Mouse (Mus musculus) liver, embryonic 15.5 days (tissue): ENCODE results near the gene Vav2. TPM values are rescaled to one million over a fixed set of nuclear protein-coding genes. Genes with fewer than 3 reads are reported as not detected.

Experiments used
- ATAC-seq: fragments of 200-750 bp; cut with Nextera tagmentation; 2 replicates; pipeline ENCODE4 v1.8.0; 2017; ENCODE audit warnings: moderate number of reproducible peaks, mild to moderate bottlenecking, moderate library complexity; ENCODE audit not compliant: insufficient read depth
- H3K27ac ChIP-seq: fragments of 300-500 bp; sonication (generic); replicated peaks from 2 replicates; pipeline ENCODE4 v1.5.1; 2015; ENCODE audit warnings: mild to moderate bottlenecking, inconsistent platforms
- H3K27me3 ChIP-seq: fragments of 300-500 bp; sonication (generic); 2 replicates; pipeline ENCODE4 v1.6.1; 2015; ENCODE audit warnings: mild to moderate bottlenecking, inconsistent platforms
- H3K36me3 ChIP-seq: fragments of 300-500 bp; sonication (generic); replicated peaks from 2 replicates; pipeline ENCODE4 v1.6.1; 2015; ENCODE audit warnings: moderate library complexity, mild to moderate bottlenecking, inconsistent platforms
- H3K4me1 ChIP-seq: fragments of 300-500 bp; sonication (generic); replicated peaks from 2 replicates; pipeline ENCODE4 v1.6.1; 2015; ENCODE audit warnings: inconsistent platforms
- H3K4me2 ChIP-seq: fragments of 300-500 bp; sonication (generic); 2 replicates; pipeline ENCODE4 v1.6.1; 2015; ENCODE audit warnings: moderate library complexity, mild to moderate bottlenecking, inconsistent platforms
- H3K4me3 ChIP-seq: fragments of 300-500 bp; sonication (generic); replicated peaks from 2 replicates; pipeline ENCODE4 v1.5.1; 2015; ENCODE audit warnings: mild to moderate bottlenecking, inconsistent platforms
- H3K9ac ChIP-seq: fragments of 300-500 bp; sonication (generic); 2 replicates; pipeline ENCODE4 v1.6.1; 2015; ENCODE audit warnings: moderate library complexity, mild to moderate bottlenecking, inconsistent platforms
- H3K9me3 ChIP-seq: fragments of 300-500 bp; sonication (generic); replicated peaks from 2 replicates; pipeline ENCODE4 v1.6.1; 2016; ENCODE audit warnings: inconsistent platforms
- WGBS: fragments of 180-500 bp; shearing (Covaris S2); methylation state at CpG from one replicate; pipeline ENCODE4 v1.1.7; 2015; ENCODE audit warnings: mixed read lengths; ENCODE audit not compliant: insufficient replicate concordance; 5-methylcytosine and 5-hydroxymethylcytosine counted together
- polyA plus RNA-seq: library from polyadenylated mRNA; unstranded; fragments of >200 nt; fragmentation: Nextera tagmentation; extraction: Ambion mirVana; gene quantifications from 2 replicates; pipeline ENCODE4 v1.2.1, GENCODE M21; 2015

Vav2 gene
- polyA plus RNA-seq, 1 experiment from 2014 or later = 4.7 TPM

DNA sequence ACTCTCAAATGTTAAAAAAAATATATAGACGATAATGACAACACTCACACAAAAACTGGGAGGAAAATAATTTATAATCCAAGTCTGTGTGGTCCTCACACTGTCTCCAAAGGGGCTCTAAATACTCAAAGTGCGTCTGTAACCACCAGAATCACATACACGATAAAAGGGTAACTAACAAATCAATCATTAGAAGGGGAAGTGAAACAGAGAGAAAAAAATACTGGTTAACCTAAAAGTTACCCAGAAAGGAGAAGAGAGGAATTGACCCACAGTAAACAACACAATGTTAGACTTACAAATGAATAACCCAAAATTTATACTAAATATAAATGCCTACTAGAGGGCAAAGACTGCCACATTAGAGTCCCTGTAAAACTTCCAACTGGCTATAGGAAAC is 161.0 kb downstream of the Vav2 start:
- Histone ChIP-seq H3K27ac (no peak overlapping the region), H3K4me3 (no peak overlapping the region), H3K36me3 (peaks cover 16% of the 10 kb centered on the region), H3K9ac (no peak overlapping the region), H3K27me3 (no peaks in the 10 kb centered on the region), H3K9me3 (no peaks in the 10 kb centered on the region), H3K4me2 (no peak overlapping the region), H3K4me1 (no peaks in the 10 kb centered on the region)
- no peak for ATAC-seq
- WGBS = 40% methylated on average over 3 of the region's 3 CpGs

DNA sequence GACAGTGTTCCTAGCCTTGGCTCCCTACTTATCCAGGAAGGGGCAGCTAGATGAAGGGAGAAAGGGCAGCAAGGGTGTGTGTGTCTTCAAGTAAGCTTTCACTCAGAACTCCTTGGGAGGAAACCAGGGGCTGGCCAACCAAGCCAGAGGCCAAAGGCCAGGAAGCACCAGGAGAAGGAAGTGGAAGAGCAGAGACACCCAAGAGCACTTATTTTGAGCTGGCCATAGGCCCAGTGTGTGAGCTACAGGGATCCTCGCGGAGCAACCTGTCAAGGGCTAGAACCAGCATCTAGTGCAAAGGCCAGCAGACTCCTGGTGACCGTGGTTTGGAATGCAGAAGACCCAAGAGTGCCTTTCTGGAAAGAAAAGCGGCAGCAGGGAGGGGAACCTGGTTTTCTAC is 163.8 kb downstream of the Vav2 start:
- ATAC-seq = no peak
- H3K4me2 ChIP-seq = no peak overlapping the region
- H3K4me3 ChIP-seq = no peak overlapping the region
- no peak overlapping the region for H3K27ac ChIP-seq
- H3K36me3 ChIP-seq = peaks cover 3% of the 10 kb centered on the region; the same call in 1 of the 2 replicates
- WGBS = 61% methylated on average over 4 of the region's 4 CpGs
- no peaks in the 10 kb centered on the region for H3K27me3 ChIP-seq
- H3K4me1 ChIP-seq = no peaks in the 10 kb centered on the region
- no peaks in the 10 kb centered on the region for H3K9me3 ChIP-seq
- H3K9ac ChIP-seq = no peak overlapping the region

DNA sequence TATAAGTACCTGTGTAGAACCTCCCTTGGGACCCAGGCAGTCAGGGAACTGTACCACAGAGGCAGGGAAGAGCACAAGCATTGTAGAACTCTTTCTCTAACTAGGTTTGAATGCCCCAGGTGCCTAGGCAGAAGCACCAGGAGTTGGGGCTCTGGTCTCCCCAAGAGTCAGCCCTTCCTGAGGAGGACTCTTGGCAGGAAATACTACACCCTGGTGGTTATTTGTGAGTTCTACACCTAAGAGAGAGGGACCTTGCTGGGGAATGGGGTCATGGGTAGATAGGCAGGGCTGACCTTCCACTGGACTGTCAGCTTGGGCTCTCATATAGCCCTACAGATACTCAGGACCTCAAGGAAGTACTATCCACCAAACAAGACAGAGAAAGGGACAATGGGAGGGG is 175.4 kb downstream of the Vav2 start:
- H3K36me3 ChIP-seq = no peaks in the 10 kb centered on the region
- no peaks in the 10 kb centered on the region for H3K27me3 ChIP-seq
- H3K9me3 ChIP-seq = no peaks in the 10 kb centered on the region
- H3K9ac ChIP-seq = no peak overlapping the region
- ATAC-seq = no peak
- H3K4me1 ChIP-seq = peaks cover 11% of the 10 kb centered on the region; the same call in 1 of the 2 replicates
- no peak overlapping the region for H3K4me2 ChIP-seq
- no peak overlapping the region for H3K4me3 ChIP-seq
- no peak overlapping the region for H3K27ac ChIP-seq

DNA sequence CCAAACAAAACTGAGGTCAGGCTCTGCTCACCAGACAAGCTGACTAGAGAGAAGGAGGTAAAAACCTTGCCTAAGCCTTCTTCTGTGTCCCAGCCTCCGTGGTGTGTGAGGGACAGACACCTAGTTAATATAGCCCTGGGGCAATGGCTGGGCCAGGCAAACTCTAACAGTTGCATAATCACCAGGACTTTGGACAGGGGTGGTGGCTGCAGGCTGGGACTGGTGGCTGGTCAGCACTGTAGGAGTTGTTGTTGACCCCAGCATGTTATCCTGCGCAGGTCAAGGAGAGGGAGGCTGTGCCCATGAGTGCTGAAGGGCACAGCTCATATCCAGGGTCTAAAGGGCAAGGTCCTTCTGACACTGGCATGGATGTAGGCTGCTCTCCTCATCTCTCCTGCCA is 178.6 kb downstream of the Vav2 start, which contains the start of gene Sardh:
Gene Sardh (minus strand): TSS at position 127 of the 400 bp plus-strand sequence.
- peak; percentile 65 for ATAC-seq
- Histone ChIP-seq H3K4me2 (peak within 1 kb of the TSS; percentile 32), H3K9ac (no peak within 1 kb of the TSS), H3K4me3 (no peak within 1 kb of the TSS), H3K36me3 (no peaks in the 10 kb centered on the region; the same call in 1 of the 2 replicates), H3K27ac (peak within 1 kb of the TSS; percentile 82), H3K9me3 (no peaks in the 10 kb centered on the region), H3K27me3 (no peaks in the 10 kb centered on the region), H3K4me1 (peaks cover 14% of the 10 kb centered on the region; the same call in 1 of the 2 replicates)
- 50% methylated on average over 2 of the region's 2 CpGs for WGBS

DNA sequence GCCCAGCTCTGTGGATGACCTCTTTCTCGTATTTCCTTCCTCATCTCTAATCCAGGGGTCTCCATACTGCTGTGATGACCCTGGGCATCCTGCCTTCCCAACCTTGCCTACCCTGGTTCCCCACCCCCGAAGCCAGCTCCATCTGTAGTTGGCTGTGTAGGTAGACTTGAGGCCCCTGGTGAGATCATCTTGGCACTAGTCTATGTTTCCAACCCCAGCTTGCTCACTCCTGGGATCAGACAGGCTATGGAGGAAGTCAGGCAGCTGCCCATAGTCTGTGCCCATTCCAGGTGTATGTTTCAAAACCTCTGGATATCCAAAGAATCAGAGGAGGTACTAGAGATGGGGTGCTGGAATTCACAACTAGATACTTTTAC is 179.4 kb downstream of the Vav2 start:
- ATAC-seq = no peak; the same call in 1 of the 2 replicates
- Histone ChIP-seq H3K4me2 (peak overlapping the region; percentile 32), H3K4me3 (no peak overlapping the region)

DNA sequence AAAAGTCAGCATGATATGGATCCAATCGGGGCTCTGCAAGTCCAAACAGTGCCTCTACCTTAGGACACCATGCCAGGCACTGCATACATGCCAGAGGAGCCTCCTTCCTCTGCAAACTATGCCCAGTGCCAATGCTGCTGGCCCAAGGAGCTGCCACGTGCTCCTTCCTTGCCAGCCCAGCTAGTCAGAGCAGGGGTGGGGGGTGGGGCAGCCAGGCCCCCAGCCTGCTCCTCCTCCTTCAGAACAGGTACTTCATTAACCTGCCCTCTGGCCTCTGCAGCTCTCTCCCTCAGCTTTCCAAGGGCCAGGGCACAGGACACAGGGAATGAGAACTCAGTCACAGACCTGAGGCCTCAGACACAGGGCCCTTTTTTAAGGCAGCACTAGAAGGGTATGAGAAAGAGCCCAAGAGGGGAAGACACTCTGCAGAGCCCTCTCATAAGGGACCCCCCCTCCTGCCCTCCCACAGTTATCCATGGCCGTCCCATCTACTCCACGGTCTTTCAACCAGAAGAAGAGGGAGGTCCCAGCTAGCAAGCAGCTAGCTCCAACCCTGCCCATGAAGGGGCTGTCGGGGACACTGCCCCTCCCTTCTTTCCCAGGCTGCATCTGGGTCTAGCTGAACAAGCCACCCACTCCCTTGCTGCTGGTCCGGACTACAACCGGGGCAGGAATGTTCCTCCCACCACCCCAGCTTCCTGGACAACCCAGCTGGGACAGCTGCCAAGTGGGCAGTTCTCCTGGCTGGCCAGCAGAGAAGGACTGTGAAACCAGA is 179.9 kb downstream of the Vav2 start:
- Histone ChIP-seq H3K4me1 (peaks cover 14% of the 10 kb centered on the region; the same call in 1 of the 2 replicates), H3K4me2 (peak overlapping the region; percentile 47), H3K9me3 (no peaks in the 10 kb centered on the region), H3K4me3 (peak overlapping the region; percentile 37), H3K27me3 (no peaks in the 10 kb centered on the region), H3K27ac (peak overlapping the region; percentile 82), H3K36me3 (no peaks in the 10 kb centered on the region; the same call in 1 of the 2 replicates), H3K9ac (no peak overlapping the region)
- 27% methylated on average over 7 of the region's 7 CpGs for WGBS
- ATAC-seq = peak; percentile 84

More for the DNA sequence above, 179.4 kb downstream of the Vav2 start:
- Histone ChIP-seq H3K27me3 (no peaks in the 10 kb centered on the region), H3K9me3 (no peaks in the 10 kb centered on the region), H3K27ac (peak overlapping the region; percentile 82), H3K9ac (no peak overlapping the region), H3K4me1 (peaks cover 14% of the 10 kb centered on the region; the same call in 1 of the 2 replicates), H3K36me3 (no peaks in the 10 kb centered on the region; the same call in 1 of the 2 replicates)
- 25% methylated on average over 2 of the region's 2 CpGs for WGBS

DNA sequence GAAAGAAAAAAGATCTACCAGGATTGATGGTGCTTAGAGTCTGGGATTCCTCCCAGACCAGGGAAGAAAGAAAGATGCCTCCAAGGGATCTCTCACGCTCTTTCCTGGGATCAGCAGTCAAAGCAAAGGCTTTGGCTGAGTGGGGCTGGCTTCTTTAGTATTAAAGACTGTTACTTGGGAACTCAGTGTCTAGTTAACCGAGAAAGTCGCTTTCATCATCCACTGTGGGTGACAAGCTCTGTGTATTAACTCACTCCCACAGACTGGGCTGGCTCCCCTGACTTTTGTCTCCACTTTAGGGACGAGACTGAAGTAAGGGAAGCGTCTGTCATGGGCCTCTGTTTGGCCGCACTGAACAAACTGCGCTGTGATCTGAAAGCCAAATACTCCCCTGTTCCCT is 180.9 kb downstream of the Vav2 start:
- WGBS = 39% methylated on average over 7 of the region's 7 CpGs
- Histone ChIP-seq H3K9ac (no peak overlapping the region), H3K27ac (peak overlapping the region; percentile 77), H3K9me3 (no peaks in the 10 kb centered on the region), H3K36me3 (peaks cover 3% of the 10 kb centered on the region; the same call in 1 of the 2 replicates), H3K27me3 (no peaks in the 10 kb centered on the region), H3K4me2 (peak overlapping the region; percentile 47), H3K4me1 (peaks cover 14% of the 10 kb centered on the region; the same call in 1 of the 2 replicates), H3K4me3 (peak overlapping the region; percentile 37)
- no peak for ATAC-seq

DNA sequence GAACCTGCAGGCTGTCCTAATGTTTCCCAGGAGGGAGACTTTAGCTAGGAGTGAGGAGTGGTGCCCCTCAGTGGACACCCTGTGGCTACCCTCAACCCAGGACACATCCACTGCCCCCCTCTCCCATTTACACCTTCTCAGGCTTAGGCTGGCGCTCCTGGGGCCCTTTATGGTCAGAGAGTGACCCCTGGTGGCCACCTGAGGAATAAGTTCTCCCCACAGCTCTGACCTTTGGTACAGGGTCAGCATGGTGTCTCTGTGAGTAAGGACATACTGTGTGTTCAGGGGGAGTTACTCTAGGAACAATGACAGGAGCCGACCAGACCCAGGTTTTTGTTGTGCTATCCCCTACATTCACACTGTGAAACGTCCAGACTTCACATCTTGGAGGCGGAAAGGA is 189.5 kb downstream of the Vav2 start:
- Histone ChIP-seq H3K9me3 (no peaks in the 10 kb centered on the region), H3K4me2 (no peak overlapping the region), H3K27me3 (no peaks in the 10 kb centered on the region), H3K36me3 (0 out of 2 replicates have a peak, but pooled peaks cover 4% of the 10 kb centered on the region), H3K4me1 (peaks cover 5% of the 10 kb centered on the region; the same call in 1 of the 2 replicates), H3K9ac (no peak overlapping the region), H3K27ac (no peak overlapping the region), H3K4me3 (no peak overlapping the region)
- ATAC-seq = no peak
- WGBS = 23% methylated on average over 4 of the region's 4 CpGs

DNA sequence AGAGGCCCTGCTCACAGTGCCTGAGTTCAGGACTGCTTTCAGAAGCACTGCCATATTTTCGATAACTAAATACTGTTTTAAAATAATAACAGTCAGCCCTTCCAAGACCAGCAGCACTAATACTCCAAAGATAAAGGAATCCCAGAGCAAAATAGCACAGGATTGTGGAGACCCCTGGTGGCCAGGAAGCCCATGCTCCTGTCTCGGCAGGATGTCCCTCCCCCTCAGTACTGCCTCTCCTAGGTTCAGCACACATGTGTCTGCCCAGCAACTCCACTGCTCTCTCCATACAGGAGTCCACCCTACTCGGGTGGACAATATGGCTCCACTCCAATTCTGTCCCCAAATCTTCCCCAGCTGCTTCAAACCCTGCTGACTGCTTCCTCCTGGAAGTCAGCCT is 191.1 kb downstream of the Vav2 start:
- H3K4me2 ChIP-seq = no peak overlapping the region
- H3K36me3 ChIP-seq = no peaks in the 10 kb centered on the region
- ATAC-seq = no peak
- H3K27ac ChIP-seq = no peak overlapping the region
- 19% methylated on average over 3 of the region's 3 CpGs for WGBS
- no peaks in the 10 kb centered on the region for H3K27me3 ChIP-seq
- no peak overlapping the region for H3K4me3 ChIP-seq
- no peaks in the 10 kb centered on the region for H3K9me3 ChIP-seq
- H3K9ac ChIP-seq = no peak overlapping the region
- H3K4me1 ChIP-seq = peaks cover 5% of the 10 kb centered on the region; the same call in 1 of the 2 replicates

DNA sequence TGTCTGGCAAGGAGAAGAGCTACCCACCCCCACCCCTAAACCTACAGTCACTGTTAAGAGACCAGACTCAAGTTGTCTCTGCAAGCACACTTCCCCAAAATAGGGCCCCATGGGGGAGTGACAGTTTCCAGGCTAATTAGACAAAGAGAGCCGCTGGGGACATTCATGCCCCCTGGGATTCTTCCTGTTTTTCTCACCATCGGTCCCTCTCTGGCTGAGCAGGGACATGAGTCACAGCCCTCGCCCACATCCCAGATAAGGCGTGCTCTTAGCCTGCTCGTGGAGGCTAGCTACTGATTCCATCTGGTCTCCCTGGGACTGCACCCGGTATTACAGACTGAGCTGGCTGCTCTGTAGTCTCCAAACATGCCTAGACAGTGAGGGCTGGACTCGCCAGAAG is 194.5 kb downstream of the Vav2 start:
- H3K27me3 ChIP-seq = no peaks in the 10 kb centered on the region
- no peak overlapping the region for H3K9ac ChIP-seq
- H3K9me3 ChIP-seq = no peaks in the 10 kb centered on the region
- no peak overlapping the region for H3K4me3 ChIP-seq
- no peak overlapping the region for H3K4me2 ChIP-seq
- peaks cover 5% of the 10 kb centered on the region; the same call in 1 of the 2 replicates for H3K4me1 ChIP-seq
- H3K27ac ChIP-seq = no peak overlapping the region
- ATAC-seq = peak; percentile 33; the same call in 1 of the 2 replicates
- peaks cover 5% of the 10 kb centered on the region; the same call in 1 of the 2 replicates for H3K36me3 ChIP-seq
- WGBS = 7% methylated on average over 7 of the region's 7 CpGs

DNA sequence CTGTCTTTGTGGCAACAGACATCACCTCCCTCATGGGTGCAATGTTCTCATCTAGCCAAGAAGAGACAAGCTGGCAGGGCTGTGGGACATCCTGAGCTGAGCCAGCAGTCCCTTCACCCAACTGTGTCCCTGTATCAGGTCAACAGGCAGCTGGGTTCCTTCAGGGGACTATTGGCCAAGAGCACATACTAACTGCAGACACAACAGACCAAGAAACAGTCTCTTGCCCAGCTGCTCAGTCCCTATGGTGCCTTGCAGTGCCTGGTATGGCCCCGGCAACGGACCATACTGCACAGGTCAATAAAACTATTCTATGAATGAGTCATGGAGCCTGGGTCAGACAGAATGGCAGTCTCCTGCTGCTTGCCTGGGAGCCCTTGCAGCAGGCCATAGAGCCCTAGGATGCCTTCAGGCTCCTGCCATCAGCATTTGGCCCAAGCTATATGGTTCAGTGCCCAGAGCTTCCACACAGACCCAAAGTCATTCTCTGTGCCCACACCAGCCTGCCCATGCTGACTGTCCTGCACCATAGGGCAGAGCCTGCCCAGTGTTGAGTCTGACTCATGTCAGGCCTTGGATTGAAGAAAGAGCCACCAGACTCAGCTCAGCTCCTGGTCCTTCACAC is 197.2 kb downstream of the Vav2 start:
- no peak overlapping the region for H3K9ac ChIP-seq
- no peak overlapping the region for H3K27ac ChIP-seq
- H3K4me1 ChIP-seq = peaks cover 5% of the 10 kb centered on the region; the same call in 1 of the 2 replicates
- no peaks in the 10 kb centered on the region for H3K9me3 ChIP-seq
- 57% methylated on average over 2 of the region's 2 CpGs for WGBS
- no peak for ATAC-seq
- peaks cover 17% of the 10 kb centered on the region; the same call in 1 of the 2 replicates for H3K36me3 ChIP-seq
- no peaks in the 10 kb centered on the region for H3K27me3 ChIP-seq
- H3K4me3 ChIP-seq = no peak overlapping the region
- H3K4me2 ChIP-seq = no peak overlapping the region
